Mouse (Mus musculus): Measurements from ENCODE around the gene Hist2h2ab. TPM values are rescaled to one million over a fixed set of nuclear protein-coding genes. Genes with fewer than 3 reads are reported as not detected.
"Not testable (repeated sequence)": the region's sequence is repeated elsewhere in the genome, so short reads cannot be mapped to it uniquely, and the experiment has no call there.

Gene Hist2h2ab
- polyA plus RNA-seq (2014; fragmentation: Nextera tagmentation; extraction: Ambion mirVana), result 1.3 TPM in 1 of 2 replicates, not detected in the other

DNA sequence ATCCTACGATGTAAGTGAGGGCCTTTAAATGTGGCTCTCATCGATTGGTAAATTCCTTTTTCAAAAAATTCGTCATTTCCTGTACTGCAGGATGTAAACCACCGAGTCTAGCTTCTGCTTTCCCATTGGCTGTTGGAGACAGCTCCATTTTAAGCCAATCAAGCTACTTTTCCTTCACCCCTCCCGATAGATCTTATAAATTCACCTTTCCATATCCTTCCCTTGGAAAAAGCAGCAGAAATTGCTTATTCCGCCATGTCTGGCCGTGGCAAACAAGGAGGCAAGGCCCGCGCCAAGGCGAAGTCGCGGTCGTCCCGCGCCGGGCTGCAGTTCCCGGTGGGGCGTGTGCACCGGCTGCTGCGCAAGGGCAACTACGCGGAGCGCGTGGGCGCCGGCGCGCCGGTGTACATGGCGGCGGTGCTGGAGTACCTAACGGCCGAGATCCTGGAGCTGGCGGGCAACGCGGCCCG lies at the start of gene Hist2h2ab, which contains the start of gene Bola1:
TSS of gene Hist2h2ab (plus strand) at position 205 of the 470 bp plus-strand sequence.
TSS of gene Bola1 (minus strand) at position 49 of the 470 bp plus-strand sequence.
- WGBS, result under 1% methylated on average over 37 of the region's 37 CpGs
- Histone ChIP-seq H3K27ac (replicated peaks in 1 of 2; ENCODE audit: control insufficient read depth in 1 of 2, insufficient read depth in 1 of 2, low read depth in 2 of 2, low read length in 2 of 2) (peak within 1 kb of the TSS; percentile 95 to 100), H3K4me1 (ENCODE audit: control insufficient read depth in 2 of 2, insufficient read depth in 2 of 2, low read length in 2 of 2) (peaks cover 9 to 27% of the 10 kb centered on the region in 2 experiments), H3K36me3 (ENCODE audit: control insufficient read depth, insufficient read depth, low read length) (no peaks in the 10 kb centered on the region), H3K27me3 (ENCODE audit: control insufficient read depth, insufficient read depth, low read length) (no peaks in the 10 kb centered on the region), H3K9ac (ENCODE audit: low read length) (peak within 1 kb of the TSS; percentile 93), H3K4me3 (ENCODE audit: control insufficient read depth in 1 of 2, insufficient read depth in 1 of 2, low read depth in 1 of 2, low read length in 2 of 2) (peak within 1 kb of the TSS; percentile 60 to 72), H3K4me2 (ENCODE audit: low read length) (peak within 1 kb of the TSS; percentile 76), H3K9me3 (ENCODE audit: control insufficient read depth, low read length) (no peaks in the 10 kb centered on the region)
- peak; percentile 67 for ATAC-seq (ENCODE audit: insufficient number of reproducible peaks, insufficient read depth, low FRiP score, low read depth)

DNA sequence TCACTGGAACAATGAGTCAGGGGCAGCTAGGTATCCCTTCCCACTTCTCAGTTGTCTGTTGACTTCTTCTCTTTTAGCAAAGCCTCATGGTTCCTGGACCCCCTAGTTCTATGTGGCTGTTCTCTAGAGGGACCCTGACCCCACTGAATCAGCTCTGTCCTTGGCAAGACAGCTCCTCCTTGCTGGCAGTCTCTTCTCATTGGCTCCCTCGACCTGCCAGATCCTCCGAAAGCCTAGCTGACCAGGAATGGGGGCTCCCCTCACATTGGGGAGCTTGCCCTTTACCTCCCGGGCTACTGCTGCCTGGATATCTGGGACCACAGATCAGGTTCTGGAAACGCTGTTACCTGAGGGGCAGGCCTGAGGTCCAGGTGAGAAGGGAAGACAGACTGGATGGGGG lies 49.4 kb upstream of the Hist2h2ab start:
- Histone ChIP-seq H3K27me3 (ENCODE audit: control insufficient read depth, insufficient read depth, low read length) (no peaks in the 10 kb centered on the region), H3K4me3 (ENCODE audit: control insufficient read depth in 1 of 2, insufficient read depth in 1 of 2, low read depth in 1 of 2, low read length in 2 of 2) (no peak overlapping the region), H3K9me3 (ENCODE audit: control insufficient read depth, low read length) (no peaks in the 10 kb centered on the region), H3K27ac (replicated peaks in 1 of 2; ENCODE audit: control insufficient read depth in 1 of 2, insufficient read depth in 1 of 2, low read depth in 2 of 2, low read length in 2 of 2) (peak overlapping the region in 1 of 2 experiments; percentile 99; a peak in 1 of 4 replicates), H3K9ac (ENCODE audit: low read length) (no peak overlapping the region), H3K4me1 (ENCODE audit: control insufficient read depth in 2 of 2, insufficient read depth in 2 of 2, low read length in 2 of 2) (peaks cover 14 to 21% of the 10 kb centered on the region in 2 experiments), H3K36me3 (ENCODE audit: control insufficient read depth, insufficient read depth, low read length) (peaks cover 17% of the 10 kb centered on the region), H3K4me2 (ENCODE audit: low read length) (no peak overlapping the region)
- WGBS, result 88% methylated on average over 4 of the region's 4 CpGs
- ATAC-seq (ENCODE audit: insufficient number of reproducible peaks, insufficient read depth, low FRiP score, low read depth), result no peak

DNA sequence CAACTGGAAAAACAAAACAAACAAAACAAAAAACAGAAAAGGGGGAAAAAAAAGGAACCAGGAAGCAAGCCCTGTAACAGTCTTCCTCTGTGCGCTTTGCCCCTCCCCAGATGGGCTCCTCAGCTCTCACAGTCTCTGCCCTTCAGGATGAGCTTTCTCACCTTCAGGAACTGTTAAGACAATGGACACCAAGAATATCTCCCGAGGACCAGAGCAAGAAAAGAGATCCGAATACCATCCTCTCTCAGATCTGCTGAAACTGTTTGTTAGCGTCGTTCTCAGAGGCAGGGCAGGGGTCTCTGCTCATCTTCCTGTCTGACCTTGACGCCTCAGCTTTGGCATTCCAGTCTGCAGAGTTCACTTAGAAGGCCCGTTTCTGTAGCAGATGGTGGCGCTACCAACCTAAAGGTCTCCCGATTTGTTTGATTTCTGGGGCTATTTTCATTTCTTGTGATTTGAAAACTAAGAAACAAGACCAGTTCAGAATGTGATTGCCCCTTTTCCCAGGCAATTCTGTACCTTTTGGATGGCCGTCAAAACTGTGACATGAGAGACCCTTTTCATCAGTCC lies 48.6 kb upstream of the Hist2h2ab start:
- H3K9me3 ChIP-seq (ENCODE audit: control insufficient read depth, low read length), result no peaks in the 10 kb centered on the region
- peaks cover 14 to 21% of the 10 kb centered on the region in 2 experiments for H3K4me1 ChIP-seq (ENCODE audit: control insufficient read depth in 2 of 2, insufficient read depth in 2 of 2, low read length in 2 of 2)
- no peak for ATAC-seq (ENCODE audit: insufficient number of reproducible peaks, insufficient read depth, low FRiP score, low read depth)
- peak overlapping the region in 1 of 2 experiments; percentile 83; a peak in 2 of 4 replicates for H3K4me3 ChIP-seq (ENCODE audit: control insufficient read depth in 1 of 2, insufficient read depth in 1 of 2, low read depth in 1 of 2, low read length in 2 of 2)
- peak overlapping the region; percentile 85 for H3K4me2 ChIP-seq (ENCODE audit: low read length)
- H3K27me3 ChIP-seq (ENCODE audit: control insufficient read depth, insufficient read depth, low read length), result no peaks in the 10 kb centered on the region
- peaks cover 25% of the 10 kb centered on the region for H3K36me3 ChIP-seq (ENCODE audit: control insufficient read depth, insufficient read depth, low read length)
- peak overlapping the region; percentile 97 to 99 for H3K27ac ChIP-seq (replicated peaks in 1 of 2; ENCODE audit: control insufficient read depth in 1 of 2, insufficient read depth in 1 of 2, low read depth in 2 of 2, low read length in 2 of 2)
- H3K9ac ChIP-seq (ENCODE audit: low read length), result peak overlapping the region; percentile 84
- 49% methylated on average over 10 of the region's 10 CpGs for WGBS

DNA sequence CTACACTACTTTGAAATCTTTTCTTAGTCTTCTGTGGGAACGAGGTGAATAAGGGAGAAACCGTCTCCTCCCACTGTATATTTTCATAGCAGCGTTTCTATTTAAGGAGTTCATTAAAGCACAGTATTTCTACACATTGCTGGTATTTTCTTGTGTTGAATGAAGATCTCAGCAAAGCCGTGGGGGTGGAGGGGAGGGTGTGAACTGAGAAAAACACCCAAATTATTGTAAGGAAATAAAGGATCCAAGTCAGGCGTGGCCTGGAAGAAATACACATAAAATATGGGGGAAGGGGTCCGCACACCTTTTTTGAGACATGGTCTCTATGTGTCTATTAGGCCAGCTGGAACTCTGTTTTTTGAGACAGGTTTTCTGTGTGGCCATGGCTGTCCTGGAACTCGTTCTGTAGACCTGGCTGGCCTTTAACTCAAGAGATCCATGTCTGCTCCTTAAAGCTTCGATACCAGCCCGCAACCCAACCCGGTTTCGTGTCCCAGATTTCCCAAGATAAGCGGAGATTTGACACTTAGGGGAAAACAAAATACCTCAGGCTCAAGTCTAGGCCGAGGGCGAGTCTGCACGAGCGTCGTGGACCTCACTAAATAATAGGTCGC lies 48.0 kb upstream of the Hist2h2ab start:
- H3K27me3 ChIP-seq (ENCODE audit: control insufficient read depth, insufficient read depth, low read length), result no peaks in the 10 kb centered on the region
- H3K4me3 ChIP-seq (ENCODE audit: control insufficient read depth in 1 of 2, insufficient read depth in 1 of 2, low read depth in 1 of 2, low read length in 2 of 2), result peak overlapping the region; percentile 62 to 83
- H3K36me3 ChIP-seq (ENCODE audit: control insufficient read depth, insufficient read depth, low read length), result peaks cover 31% of the 10 kb centered on the region
- peak overlapping the region; percentile 85 for H3K4me2 ChIP-seq (ENCODE audit: low read length)
- no peaks in the 10 kb centered on the region for H3K9me3 ChIP-seq (ENCODE audit: control insufficient read depth, low read length)
- peaks cover 14 to 21% of the 10 kb centered on the region in 2 experiments for H3K4me1 ChIP-seq (ENCODE audit: control insufficient read depth in 2 of 2, insufficient read depth in 2 of 2, low read length in 2 of 2)
- 19% methylated on average over 18 of the region's 18 CpGs for WGBS
- H3K9ac ChIP-seq (ENCODE audit: low read length), result peak overlapping the region; percentile 84
- no peak for ATAC-seq (ENCODE audit: insufficient number of reproducible peaks, insufficient read depth, low FRiP score, low read depth)
- peak overlapping the region; percentile 97 to 99 for H3K27ac ChIP-seq (replicated peaks in 1 of 2; ENCODE audit: control insufficient read depth in 1 of 2, insufficient read depth in 1 of 2, low read depth in 2 of 2, low read length in 2 of 2)

DNA sequence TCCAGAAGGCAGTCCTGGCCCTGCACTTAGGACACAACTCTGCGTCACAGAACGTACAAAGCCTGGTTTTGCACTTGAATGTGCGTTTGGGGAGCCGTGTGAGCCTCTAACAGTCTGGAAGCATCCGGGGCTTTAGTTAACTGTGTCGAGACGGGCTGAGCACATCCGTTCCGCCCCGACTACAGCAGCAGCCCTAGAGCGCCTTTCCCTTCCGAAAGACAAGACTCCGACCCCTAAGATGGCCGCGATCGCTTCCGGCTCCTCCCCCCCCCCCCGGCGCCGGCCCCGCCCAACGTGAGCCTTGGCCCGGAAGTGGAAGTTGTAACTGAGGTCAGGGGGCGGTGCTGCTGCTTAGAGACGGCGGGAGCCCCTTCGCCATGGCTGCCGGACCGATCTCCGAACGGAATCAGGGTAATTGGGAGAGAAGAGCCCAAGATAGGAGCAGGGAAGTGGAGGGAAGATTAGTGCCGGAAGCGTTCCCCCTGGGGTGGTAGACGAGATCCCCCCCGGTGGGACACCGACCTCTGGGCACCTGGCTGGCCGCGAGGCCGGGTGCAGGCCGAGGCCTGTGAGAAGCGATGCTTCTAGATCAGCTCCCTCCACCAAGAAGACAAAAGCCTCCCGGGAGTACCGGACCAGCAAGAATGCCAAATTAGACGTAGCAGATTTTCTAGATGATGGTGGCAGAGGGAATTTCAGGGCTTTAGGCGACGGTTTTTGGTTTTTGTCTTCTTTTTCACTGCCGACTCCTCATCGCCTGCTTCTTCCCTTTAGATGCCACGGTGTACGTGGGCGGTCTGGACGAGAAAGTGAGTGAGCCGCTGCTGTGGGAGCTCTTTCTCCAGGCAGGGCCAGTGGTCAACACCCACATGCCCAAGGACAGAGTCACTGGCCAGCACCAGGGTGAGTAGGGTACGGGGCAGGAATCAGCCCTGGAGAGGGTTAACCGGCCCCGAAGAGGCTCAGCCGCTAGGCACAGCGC lies 47.2 kb upstream of the Hist2h2ab start, which contains the start of gene Sf3b4:
TSS of gene Sf3b4 (plus strand) at position 136 of the 982 bp plus-strand sequence.
- Histone ChIP-seq H3K9ac (ENCODE audit: low read length) (peak within 1 kb of the TSS; percentile 84), H3K4me2 (ENCODE audit: low read length) (peak within 1 kb of the TSS; percentile 97), H3K4me1 (ENCODE audit: control insufficient read depth in 2 of 2, insufficient read depth in 2 of 2, low read length in 2 of 2) (peaks cover 14 to 21% of the 10 kb centered on the region in 2 experiments), H3K9me3 (ENCODE audit: control insufficient read depth, low read length) (no peaks in the 10 kb centered on the region), H3K4me3 (ENCODE audit: control insufficient read depth in 1 of 2, insufficient read depth in 1 of 2, low read depth in 1 of 2, low read length in 2 of 2) (peak within 1 kb of the TSS; percentile 70 to 83), H3K27me3 (ENCODE audit: control insufficient read depth, insufficient read depth, low read length) (no peaks in the 10 kb centered on the region), H3K36me3 (ENCODE audit: control insufficient read depth, insufficient read depth, low read length) (peaks cover 39% of the 10 kb centered on the region), H3K27ac (replicated peaks in 1 of 2; ENCODE audit: control insufficient read depth in 1 of 2, insufficient read depth in 1 of 2, low read depth in 2 of 2, low read length in 2 of 2) (peak within 1 kb of the TSS; percentile 97 to 99)
- under 1% methylated on average over 53 of the region's 58 CpGs for WGBS
- ATAC-seq (ENCODE audit: insufficient number of reproducible peaks, insufficient read depth, low FRiP score, low read depth), result peak; percentile 86

DNA sequence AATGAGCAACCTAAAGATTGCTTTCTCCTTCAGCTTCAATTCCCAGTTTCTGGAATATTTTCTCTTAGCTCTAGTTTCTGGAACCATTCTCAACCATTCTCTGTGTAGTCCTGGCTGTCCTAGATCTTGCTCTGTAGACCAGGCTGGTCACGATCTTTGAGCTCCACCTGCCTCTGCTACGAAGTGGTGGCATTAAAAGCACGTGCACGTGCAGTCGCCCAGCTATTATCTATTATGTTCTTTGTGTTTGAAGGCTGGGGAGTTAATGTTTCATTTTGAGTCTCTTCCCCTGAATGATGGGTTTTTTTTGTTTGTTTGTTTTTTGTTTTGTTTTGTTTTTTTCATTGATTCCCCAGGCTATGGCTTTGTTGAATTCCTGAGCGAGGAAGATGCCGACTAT lies 46.5 kb upstream of the Hist2h2ab start:
- no peak for ATAC-seq (ENCODE audit: insufficient number of reproducible peaks, insufficient read depth, low FRiP score, low read depth)
- peaks cover 46% of the 10 kb centered on the region for H3K36me3 ChIP-seq (ENCODE audit: control insufficient read depth, insufficient read depth, low read length)
- no peaks in the 10 kb centered on the region for H3K9me3 ChIP-seq (ENCODE audit: control insufficient read depth, low read length)
- H3K4me3 ChIP-seq (ENCODE audit: control insufficient read depth in 1 of 2, insufficient read depth in 1 of 2, low read depth in 1 of 2, low read length in 2 of 2), result peak overlapping the region; percentile 70 to 83
- H3K27me3 ChIP-seq (ENCODE audit: control insufficient read depth, insufficient read depth, low read length), result no peaks in the 10 kb centered on the region
- peak overlapping the region; percentile 97 for H3K4me2 ChIP-seq (ENCODE audit: low read length)
- H3K4me1 ChIP-seq (ENCODE audit: control insufficient read depth in 2 of 2, insufficient read depth in 2 of 2, low read length in 2 of 2), result peaks cover 14 to 21% of the 10 kb centered on the region in 2 experiments
- no peak overlapping the region for H3K27ac ChIP-seq (replicated peaks in 1 of 2; ENCODE audit: control insufficient read depth in 1 of 2, insufficient read depth in 1 of 2, low read depth in 2 of 2, low read length in 2 of 2)
- 36% methylated on average over 7 of the region's 7 CpGs for WGBS
- H3K9ac ChIP-seq (ENCODE audit: low read length), result peak overlapping the region; percentile 84

DNA sequence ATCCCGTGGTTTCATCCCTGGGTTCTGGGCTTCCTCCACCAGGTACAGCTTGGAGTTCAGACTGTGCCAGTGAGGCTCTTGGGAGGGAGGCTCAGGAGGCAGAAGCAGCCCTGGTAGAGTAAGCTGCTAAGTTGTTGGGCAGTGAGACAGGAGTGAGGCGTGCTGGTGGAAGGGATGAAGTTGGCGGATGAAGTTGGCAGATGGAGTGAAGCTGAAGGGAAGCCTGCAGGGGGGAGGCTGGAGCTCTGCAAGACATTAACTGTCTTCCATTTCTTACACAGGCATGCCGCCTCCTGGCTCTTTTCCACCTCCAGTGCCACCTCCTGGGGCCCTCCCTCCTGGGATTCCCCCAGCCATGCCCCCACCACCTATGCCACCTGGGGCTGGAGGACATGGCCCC lies 45.6 kb upstream of the Hist2h2ab start:
- WGBS, result 86% methylated on average over 4 of the region's 4 CpGs
- not testable (repeated sequence) for H3K9ac ChIP-seq (ENCODE audit: low read length); H3K9me3 ChIP-seq (ENCODE audit: control insufficient read depth, low read length); ATAC-seq (ENCODE audit: insufficient number of reproducible peaks, insufficient read depth, low FRiP score, low read depth); H3K27me3 ChIP-seq (ENCODE audit: control insufficient read depth, insufficient read depth, low read length); H3K27ac ChIP-seq (replicated peaks in 1 of 2; ENCODE audit: control insufficient read depth in 1 of 2, insufficient read depth in 1 of 2, low read depth in 2 of 2, low read length in 2 of 2); H3K4me3 ChIP-seq (ENCODE audit: control insufficient read depth in 1 of 2, insufficient read depth in 1 of 2, low read depth in 1 of 2, low read length in 2 of 2); H3K4me2 ChIP-seq (ENCODE audit: low read length)
- H3K36me3 ChIP-seq (ENCODE audit: control insufficient read depth, insufficient read depth, low read length), result peaks cover 50% of the 10 kb centered on the region
- peaks cover 11 to 21% of the 10 kb centered on the region in 2 experiments for H3K4me1 ChIP-seq (ENCODE audit: control insufficient read depth in 2 of 2, insufficient read depth in 2 of 2, low read length in 2 of 2)
